Mouse (Mus musculus): Measurements from ENCODE around the gene Armh2. TPM values are rescaled to one million over a fixed set of nuclear protein-coding genes. Genes with fewer than 3 reads are reported as not detected.

The Armh2 gene
- total RNA-seq (2017), result not detected in 2 replicates

DNA sequence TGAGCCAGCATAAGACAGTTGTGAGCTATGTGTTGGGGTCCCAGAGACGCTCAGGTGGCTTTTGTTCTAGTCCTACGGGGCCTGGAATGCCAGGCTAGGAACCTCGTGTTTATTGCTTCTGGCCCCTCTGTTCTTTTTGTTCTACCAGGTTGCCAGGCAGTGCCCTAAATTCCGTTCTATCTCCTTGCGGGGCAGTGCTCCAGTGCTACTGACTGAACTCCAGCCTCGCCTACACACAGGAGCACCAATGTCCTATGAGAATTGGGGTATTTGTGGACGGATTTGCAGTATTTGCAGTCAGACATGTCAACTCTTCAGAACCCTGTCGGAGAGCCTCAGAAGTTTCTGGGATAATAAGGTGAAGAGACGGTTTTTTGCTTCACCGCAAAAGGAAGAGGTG, at the start of gene Armh2:
Armh2 (plus strand) TSS at position 205 of the 400 bp plus-strand sequence.
- ATAC-seq (replicated peaks in 1 of 2; ENCODE audit: insufficient read depth in 1 of 2, low FRiP score in 2 of 2, low TSS enrichment in 1 of 2, low read depth in 1 of 2, poor library complexity in 2 of 2, severe bottlenecking in 2 of 2), result no peak

DNA sequence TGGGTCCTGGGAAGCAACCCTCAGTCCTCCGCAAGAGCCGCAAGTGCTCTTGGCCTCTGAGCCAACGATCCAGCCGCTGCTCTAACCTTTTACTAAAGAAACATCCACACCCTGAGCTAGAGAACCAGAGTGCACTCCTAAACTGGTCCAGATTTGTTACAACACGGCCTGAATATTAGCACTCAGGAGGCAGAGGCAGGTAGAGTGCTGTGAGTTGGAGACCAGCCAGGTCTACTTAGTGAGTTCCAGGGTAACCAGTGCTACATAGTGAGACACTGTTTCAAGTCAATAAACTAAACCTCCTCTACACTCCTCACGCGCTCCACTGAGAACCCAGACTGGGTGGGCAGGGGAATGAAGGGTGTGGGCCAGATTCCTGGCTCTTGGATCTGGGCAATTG, 47.7 kb upstream of the Armh2 start:
- no peak for ATAC-seq (replicated peaks in 1 of 2; ENCODE audit: insufficient read depth in 1 of 2, low FRiP score in 2 of 2, low TSS enrichment in 1 of 2, low read depth in 1 of 2, poor library complexity in 2 of 2, severe bottlenecking in 2 of 2)

DNA sequence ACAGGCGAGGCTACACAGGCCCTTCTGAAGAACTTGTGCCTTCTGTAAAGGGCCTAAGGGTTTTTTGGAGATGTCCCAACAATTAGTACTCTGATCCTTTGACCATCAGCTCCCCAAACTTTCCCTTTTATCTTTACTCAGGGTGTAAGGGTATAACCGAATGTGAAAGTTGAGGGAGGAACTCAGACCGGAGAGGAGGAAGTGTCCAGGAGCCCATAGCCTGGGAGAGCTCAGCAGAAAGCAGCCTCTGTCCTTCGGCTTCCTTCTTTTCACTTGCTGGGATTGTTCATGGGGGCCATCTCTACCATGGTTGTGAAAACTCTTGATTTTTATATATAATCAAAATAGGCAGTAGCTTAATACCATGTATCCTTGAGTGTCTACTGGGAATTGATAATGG, 42.3 kb upstream of the Armh2 start:
- no peak for ATAC-seq (replicated peaks in 1 of 2; ENCODE audit: insufficient read depth in 1 of 2, low FRiP score in 2 of 2, low TSS enrichment in 1 of 2, low read depth in 1 of 2, poor library complexity in 2 of 2, severe bottlenecking in 2 of 2)

DNA sequence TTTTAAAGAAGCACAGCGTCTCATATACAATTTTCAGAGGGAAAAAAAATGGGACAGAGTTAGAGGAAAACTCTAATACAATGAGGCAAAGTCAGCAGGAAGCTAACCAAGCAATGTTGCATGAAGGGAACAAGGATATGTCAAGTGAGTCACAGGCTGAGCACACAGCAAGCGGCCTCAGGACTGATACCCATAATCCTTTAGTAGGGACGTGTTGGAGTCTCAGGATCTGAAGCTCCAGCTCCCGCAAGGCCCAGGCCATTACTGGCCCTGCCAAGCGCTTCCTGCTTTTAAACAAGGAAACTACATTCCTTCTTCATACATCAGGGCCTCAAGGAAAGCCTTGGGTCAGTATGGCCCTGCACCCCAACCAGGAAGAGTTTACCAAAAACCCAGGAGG, 38.9 kb upstream of the Armh2 start:
- ATAC-seq (replicated peaks in 1 of 2; ENCODE audit: insufficient read depth in 1 of 2, low FRiP score in 2 of 2, low TSS enrichment in 1 of 2, low read depth in 1 of 2, poor library complexity in 2 of 2, severe bottlenecking in 2 of 2), result no peak

DNA sequence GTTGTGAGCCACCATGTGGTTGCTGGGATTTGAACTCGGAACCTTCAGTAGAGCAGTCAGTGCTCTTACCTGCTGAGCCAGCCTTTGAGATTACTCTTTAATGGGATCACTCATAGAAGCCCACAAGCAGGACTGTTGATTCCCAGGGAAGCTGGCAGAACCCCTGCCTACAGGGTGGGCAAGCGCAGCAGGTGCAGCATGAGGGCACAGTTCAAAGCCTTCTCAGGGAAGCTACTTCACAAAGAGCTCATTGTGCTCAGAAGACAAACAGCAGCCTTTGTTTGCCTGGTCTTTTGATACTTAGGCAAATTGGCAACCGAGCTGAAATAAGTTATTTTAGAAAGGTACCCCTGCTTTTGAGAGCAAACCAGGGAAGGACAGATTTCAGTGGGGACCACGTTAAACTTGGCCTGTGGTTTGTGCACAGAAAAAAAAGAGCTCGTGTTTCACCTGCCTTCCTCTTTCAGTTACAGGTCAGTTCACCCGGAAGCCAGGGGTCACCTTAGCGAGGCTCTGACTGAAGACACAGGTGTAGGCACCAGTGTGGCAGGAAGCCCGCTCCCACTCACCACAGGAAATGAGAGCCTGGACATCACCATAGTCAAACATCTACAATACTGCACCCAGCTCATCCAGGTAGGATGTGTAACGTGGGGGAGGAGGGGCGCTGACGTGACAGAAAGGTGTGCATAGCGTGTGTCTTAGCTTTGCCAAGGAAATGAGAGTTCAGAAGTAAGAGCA, 31.2 kb upstream of the Armh2 start:
- no peak for ATAC-seq (replicated peaks in 1 of 2; ENCODE audit: insufficient read depth in 1 of 2, low FRiP score in 2 of 2, low TSS enrichment in 1 of 2, low read depth in 1 of 2, poor library complexity in 2 of 2, severe bottlenecking in 2 of 2)

DNA sequence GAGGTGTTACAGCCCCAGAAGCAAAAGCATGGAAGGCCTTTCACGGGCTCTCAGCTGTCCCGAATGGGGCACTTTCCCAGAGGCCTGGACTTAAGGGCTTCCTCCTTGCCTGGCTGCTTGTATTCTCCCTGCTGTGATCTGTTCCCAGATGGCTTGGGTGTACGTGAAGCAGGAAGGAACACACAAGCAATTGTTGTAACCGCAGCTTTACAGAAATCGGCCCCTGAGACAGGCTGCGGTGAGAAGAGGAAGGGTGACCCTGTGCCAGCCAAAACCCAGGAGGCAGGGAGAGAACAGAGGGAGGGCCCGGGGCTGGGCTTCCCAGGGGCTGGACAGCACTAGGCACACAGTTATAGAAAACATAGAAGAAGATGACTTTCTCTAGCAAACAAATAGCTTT, 30.1 kb upstream of the Armh2 start:
- peak; percentile 86 to 88 for ATAC-seq (replicated peaks in 1 of 2; ENCODE audit: insufficient read depth in 1 of 2, low FRiP score in 2 of 2, low TSS enrichment in 1 of 2, low read depth in 1 of 2, poor library complexity in 2 of 2, severe bottlenecking in 2 of 2)

DNA sequence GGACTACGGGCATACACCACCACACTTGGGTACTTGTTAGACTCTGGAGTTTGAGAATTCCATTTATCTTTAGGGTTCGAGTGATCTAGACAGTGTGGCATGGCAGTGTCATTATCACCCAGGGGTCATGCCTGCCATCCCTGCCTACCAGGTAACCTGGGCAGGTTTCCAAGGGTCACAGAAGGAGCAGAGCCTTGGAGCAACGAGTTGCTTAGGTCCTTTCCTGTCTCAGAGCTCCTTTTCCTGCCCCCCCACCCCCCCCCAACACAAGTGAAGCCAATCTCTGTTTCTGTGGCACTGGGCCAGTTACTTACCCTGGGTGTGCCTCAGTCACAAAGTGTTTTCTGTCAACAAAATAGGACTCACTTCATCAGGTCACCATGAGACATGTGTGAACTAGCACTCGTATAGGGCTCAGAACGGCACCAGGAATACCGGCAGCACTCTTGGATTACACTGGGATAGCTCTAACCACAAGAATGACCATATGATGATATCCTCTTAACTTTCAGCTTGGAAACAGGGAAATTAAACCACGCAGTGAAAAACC, 28.4 kb upstream of the Armh2 start:
- ATAC-seq (replicated peaks in 1 of 2; ENCODE audit: insufficient read depth in 1 of 2, low FRiP score in 2 of 2, low TSS enrichment in 1 of 2, low read depth in 1 of 2, poor library complexity in 2 of 2, severe bottlenecking in 2 of 2), result no peak

DNA sequence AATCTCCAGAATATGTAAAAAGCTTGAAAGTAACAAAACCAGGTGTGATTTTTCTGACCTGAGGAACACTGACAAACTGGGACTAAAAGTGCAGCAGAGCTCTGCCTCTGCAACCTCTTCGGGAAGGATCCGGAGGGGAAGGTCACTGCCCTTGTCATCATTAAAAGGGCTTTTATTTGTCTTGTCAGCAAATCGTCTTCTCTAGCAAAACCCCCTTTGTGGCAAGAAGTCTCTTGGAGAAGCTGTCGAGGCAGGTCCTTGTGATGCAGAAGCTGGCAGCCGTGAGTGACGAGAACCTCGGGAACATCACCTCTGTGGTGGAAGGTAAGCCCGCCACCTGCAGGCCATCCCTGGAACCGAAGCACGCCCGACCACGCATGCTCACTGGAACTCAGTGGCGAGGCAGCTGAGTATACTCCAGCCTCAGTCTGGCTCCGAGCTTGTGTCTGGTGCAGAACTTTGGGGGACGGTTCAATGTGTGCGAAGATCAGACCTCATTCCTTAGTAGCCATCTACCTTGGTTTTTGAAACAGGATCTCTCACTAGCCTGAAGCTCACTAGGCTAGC, 27.5 kb upstream of the Armh2 start:
- ATAC-seq (replicated peaks in 1 of 2; ENCODE audit: insufficient read depth in 1 of 2, low FRiP score in 2 of 2, low TSS enrichment in 1 of 2, low read depth in 1 of 2, poor library complexity in 2 of 2, severe bottlenecking in 2 of 2), result peak in 1 of 2 experiments; percentile 37; a peak in 2 of 4 replicates

DNA sequence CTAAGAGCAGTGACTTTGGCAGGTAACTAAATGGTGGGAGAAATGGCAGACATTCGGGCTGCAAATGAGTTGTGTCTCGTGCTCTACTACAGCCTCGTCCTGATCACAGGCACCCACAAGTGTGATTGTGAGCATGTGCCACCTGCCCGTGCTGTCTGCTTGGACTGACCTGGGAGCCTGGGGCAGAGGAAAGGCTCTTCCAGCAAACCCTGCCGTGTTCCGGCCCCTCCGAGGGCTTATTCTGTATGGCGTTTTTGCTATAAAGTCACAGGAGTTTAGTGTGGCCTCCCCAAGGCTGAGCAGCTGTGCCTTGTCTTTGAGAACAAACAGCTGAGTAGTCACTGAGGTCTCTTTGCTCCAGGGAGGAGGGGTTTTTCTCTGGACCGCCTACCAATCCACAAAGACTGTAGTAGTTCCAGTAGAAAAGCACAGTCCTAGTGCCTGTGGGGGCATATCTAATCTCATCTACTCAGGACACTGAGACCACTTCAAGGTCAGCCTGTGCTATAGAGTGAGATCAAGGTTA, 26.6 kb upstream of the Armh2 start:
- no peak for ATAC-seq (replicated peaks in 1 of 2; ENCODE audit: insufficient read depth in 1 of 2, low FRiP score in 2 of 2, low TSS enrichment in 1 of 2, low read depth in 1 of 2, poor library complexity in 2 of 2, severe bottlenecking in 2 of 2)

DNA sequence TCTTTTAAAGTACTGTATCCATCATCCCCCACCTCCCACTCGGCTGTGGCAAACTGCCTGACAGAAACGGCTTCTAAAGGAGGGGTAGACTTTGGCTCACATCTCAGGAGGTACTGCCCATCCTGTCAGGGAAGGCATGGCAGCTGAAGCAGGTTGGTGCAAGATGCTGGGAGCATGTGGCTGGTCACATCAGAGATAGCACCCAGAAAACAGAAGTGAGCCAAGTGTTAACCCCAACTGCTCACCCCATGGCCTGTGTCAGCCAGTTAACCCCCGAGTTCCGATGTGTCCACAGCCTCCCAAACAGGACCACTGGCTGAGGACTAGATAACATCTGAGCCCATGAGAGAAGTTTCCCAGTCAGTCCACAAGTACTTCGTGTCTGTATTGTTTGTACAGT, 25.4 kb upstream of the Armh2 start:
- no peak for ATAC-seq (replicated peaks in 1 of 2; ENCODE audit: insufficient read depth in 1 of 2, low FRiP score in 2 of 2, low TSS enrichment in 1 of 2, low read depth in 1 of 2, poor library complexity in 2 of 2, severe bottlenecking in 2 of 2)

DNA sequence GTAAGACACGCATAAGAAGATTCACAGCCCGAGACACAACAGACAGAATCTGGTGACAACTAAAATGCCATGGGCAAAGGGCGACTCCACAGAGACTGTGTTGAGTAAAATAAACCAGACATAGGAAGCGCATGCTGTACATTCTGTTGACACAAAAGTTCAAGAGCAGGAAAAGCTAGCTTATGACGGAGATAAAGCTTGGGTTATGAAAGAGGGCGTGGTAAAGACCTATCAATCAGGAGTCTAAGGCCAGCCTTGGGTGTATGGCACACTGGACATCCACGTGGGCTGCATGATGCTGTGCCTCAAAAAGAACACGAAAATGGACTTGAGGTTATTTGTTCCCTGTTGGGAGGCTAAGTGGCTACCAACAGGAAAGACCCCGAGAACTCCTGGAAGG, 24.6 kb upstream of the Armh2 start:
- no peak for ATAC-seq (replicated peaks in 1 of 2; ENCODE audit: insufficient read depth in 1 of 2, low FRiP score in 2 of 2, low TSS enrichment in 1 of 2, low read depth in 1 of 2, poor library complexity in 2 of 2, severe bottlenecking in 2 of 2)

DNA sequence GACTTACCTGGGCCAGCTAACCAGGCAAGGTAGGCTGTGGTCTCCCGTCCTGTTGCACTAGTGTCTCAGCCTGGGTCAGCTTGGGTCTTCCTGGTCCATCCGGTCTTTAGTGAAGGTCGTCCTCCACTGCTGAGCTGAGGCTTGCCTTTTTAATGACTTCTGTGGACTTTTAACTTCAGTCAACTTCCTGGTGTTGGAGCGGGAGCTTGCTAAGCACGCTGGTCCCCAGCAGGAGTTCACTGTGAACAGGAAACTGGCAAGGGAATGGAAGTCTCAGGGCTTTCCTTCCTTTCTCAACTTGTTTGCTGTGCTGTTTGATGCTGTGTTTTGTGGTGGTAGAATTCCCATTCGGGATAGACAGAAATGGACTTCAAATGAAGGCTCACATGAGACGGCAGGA, 23.4 kb upstream of the Armh2 start:
- no peak for ATAC-seq (replicated peaks in 1 of 2; ENCODE audit: insufficient read depth in 1 of 2, low FRiP score in 2 of 2, low TSS enrichment in 1 of 2, low read depth in 1 of 2, poor library complexity in 2 of 2, severe bottlenecking in 2 of 2)

DNA sequence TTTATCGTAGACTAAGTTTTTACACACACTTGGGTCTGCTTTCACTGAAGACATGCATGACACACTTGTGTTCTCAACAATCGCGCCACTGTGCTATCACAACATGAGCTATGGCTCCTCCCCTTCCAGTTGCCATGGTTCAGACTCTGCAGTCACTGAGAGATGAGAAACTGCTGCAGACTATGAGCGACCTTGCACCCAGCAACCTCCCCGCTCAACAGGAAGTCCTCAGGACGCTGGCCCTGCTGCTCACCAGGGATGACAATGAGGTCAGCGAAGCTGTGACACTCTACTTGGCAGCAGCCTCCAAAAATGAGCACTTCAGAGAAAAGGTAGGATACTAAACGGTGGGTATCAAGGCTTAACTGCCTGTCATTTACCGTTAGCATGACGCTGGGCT, 19.5 kb upstream of the Armh2 start:
- ATAC-seq (replicated peaks in 1 of 2; ENCODE audit: insufficient read depth in 1 of 2, low FRiP score in 2 of 2, low TSS enrichment in 1 of 2, low read depth in 1 of 2, poor library complexity in 2 of 2, severe bottlenecking in 2 of 2), result no peak

DNA sequence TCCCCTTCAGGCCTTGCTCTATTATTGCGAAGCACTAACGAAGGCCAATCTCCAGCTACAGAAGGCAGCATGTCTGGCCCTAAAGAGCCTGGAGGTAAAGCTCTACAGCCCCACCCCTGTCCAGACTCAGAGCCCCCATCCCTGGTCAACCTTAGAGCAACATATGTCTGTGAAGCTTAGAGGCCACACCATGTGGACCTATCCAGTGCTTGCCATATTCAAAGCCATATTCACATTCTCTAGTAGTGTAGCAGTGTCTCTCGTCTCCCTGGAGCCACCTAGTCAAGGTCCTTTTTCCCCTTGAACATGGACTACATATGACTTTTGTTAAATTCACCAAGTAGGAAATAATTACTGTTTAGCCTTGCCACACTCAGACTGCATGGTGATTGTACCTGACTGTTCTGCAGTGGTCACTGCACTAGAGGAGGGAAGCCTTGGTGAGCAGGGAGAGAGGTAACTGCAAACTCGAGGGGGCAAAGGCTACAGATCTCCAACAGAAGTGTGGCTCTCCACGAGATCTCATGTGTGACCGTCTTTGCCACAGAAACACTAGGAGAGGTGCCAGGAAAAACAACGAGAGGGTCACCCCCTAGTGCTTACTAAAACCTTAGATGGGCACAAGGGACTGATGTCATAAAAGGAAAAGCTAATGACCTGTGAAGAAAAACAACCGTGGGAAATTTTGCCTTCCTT, 17.2 kb upstream of the Armh2 start:
- no peak for ATAC-seq (replicated peaks in 1 of 2; ENCODE audit: insufficient read depth in 1 of 2, low FRiP score in 2 of 2, low TSS enrichment in 1 of 2, low read depth in 1 of 2, poor library complexity in 2 of 2, severe bottlenecking in 2 of 2)

DNA sequence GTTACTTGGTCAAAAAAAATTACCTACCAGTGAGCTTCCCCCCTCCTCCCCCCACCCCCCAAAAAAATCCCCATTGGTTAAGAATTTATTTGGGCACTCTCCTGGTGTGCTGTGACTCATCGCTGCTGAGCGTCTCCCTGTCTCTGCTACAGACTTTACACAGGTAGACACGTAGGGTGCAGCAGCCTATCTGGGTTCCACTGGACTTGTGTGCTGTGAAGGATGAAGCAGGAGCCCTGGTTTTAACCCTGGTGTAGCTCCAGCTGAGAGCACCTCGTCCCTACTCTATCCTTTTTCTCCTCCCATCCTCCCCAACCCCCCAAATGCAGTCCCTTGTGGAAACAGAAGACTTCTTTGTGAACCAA, 16.7 kb upstream of the Armh2 start:
- no peak for ATAC-seq (replicated peaks in 1 of 2; ENCODE audit: insufficient read depth in 1 of 2, low FRiP score in 2 of 2, low TSS enrichment in 1 of 2, low read depth in 1 of 2, poor library complexity in 2 of 2, severe bottlenecking in 2 of 2)

DNA sequence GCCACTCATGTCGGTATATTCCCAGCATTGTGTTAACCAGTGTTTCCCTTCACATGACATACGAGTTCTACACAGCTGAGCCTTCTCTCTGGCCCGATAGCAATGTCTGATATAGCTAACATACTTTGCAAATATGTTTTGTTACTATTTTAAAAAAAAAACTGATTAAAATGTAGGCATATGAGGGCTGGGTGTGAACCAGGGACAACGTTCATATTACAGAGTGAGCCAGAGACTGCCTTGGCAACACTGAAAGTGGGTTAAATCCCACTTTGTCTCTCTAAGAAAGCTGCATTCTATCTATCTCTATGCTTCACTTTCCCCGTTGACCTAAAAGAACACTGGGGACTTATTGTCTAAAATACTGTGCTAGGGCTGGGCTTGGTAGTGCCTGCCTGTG, 11.9 kb upstream of the Armh2 start:
- no peak for ATAC-seq (replicated peaks in 1 of 2; ENCODE audit: insufficient read depth in 1 of 2, low FRiP score in 2 of 2, low TSS enrichment in 1 of 2, low read depth in 1 of 2, poor library complexity in 2 of 2, severe bottlenecking in 2 of 2)

DNA sequence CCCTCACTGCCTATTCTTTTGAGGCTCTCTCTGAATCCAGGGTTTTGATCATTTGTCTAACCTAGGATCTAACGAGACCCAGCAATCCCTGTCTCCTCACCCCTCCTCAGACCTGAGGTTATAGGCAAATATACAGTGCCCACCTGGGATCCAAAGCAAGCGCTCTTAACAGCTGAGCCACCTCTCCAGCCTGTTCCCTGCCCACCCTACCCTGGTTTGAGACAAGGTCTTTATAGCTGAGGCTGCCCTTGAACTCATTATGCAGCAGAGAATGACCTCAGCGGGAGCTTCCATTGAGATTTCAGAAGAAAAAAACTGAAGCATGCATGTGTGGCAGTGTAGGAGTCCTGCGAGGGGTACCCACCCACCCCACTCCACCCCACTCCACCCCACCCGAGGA, 6.5 kb upstream of the Armh2 start:
- no peak for ATAC-seq (replicated peaks in 1 of 2; ENCODE audit: insufficient read depth in 1 of 2, low FRiP score in 2 of 2, low TSS enrichment in 1 of 2, low read depth in 1 of 2, poor library complexity in 2 of 2, severe bottlenecking in 2 of 2)

DNA sequence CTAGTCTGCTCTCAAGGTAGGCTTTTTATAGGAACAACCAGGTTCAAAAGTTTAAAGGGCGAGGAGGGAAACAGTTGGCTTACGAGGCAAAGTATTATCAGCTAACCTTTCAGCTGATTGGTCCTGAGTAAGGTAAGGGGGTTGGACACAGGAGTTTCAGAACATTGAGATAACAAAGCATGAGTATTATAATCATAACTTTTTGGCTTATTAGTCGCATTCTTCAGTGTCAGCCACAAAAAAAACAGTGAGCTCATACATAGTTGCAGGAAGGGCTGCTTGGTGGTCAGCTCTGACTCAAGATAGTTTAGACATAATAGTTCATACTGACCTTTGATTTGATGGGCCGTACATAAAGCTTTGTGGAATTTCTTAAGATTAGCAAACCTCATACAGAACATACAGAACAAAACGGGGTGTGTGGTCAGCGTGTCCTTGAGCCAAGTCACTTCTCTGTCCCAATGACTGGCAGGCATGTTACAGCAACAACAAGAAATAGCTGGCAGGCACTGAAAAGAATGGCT, 5.4 kb upstream of the Armh2 start:
- no peak for ATAC-seq (replicated peaks in 1 of 2; ENCODE audit: insufficient read depth in 1 of 2, low FRiP score in 2 of 2, low TSS enrichment in 1 of 2, low read depth in 1 of 2, poor library complexity in 2 of 2, severe bottlenecking in 2 of 2)
